Mouse (Mus musculus) MEL (cell line): ENCODE measurements around the gene Cap1.

Experiments used
- CTCF ChIP-seq, 3 experiments: IDR thresholded peaks in 2 of 3; conservative IDR thresholded peaks in 1 of 3; 2 replicates each; pipeline ENCODE4 v1.5.1; 2011 to 2012; ENCODE audit warnings: low read length in 3 of 3, low read depth in 2 of 3, mild to moderate bottlenecking in 2 of 3, improper control_type of control experiment in 1 of 3, inconsistent platforms in 1 of 3, mixed read lengths in 1 of 3, moderate library complexity in 1 of 3; ENCODE audit not compliant: control insufficient read depth in 1 of 3, insufficient read depth in 1 of 3, poor library complexity in 1 of 3, severe bottlenecking in 1 of 3
- KAT2A ChIP-seq: conservative IDR thresholded peaks from 2 replicates; pipeline ENCODE4 v1.6.1; 2012; ENCODE audit warnings: low read depth, low read length, improper control_type of control experiment, inconsistent platforms
- MAZ ChIP-seq: IDR thresholded peaks from 2 replicates; pipeline ENCODE4 v1.6.1; 2012; ENCODE audit warnings: low read depth, mild to moderate bottlenecking, inconsistent platforms, low read length, improper control_type of control experiment
- POLR2A ChIP-seq, 2 experiments: IDR thresholded peaks; 2 replicates each; pipeline ENCODE4 v1.6.1; 2011 to 2012; ENCODE audit warnings: low read length in 2 of 2, mild to moderate bottlenecking in 2 of 2, control low read depth in 1 of 2, improper control_type of control experiment in 1 of 2, low read depth in 1 of 2, moderate library complexity in 1 of 2; ENCODE audit not compliant: control insufficient read depth in 1 of 2, insufficient read depth in 1 of 2, poor library complexity in 1 of 2
- SMC3 ChIP-seq: IDR thresholded peaks from 2 replicates; pipeline ENCODE4 v1.6.1; 2011; ENCODE audit warnings: low read depth, low read length, improper control_type of control experiment
- ZKSCAN1 ChIP-seq: IDR thresholded peaks from 2 replicates; pipeline ENCODE4 v1.6.1; 2012; ENCODE audit warnings: low read depth, mild to moderate bottlenecking, inconsistent platforms, low read length, improper control_type of control experiment, moderate library complexity

GRCm38 (mm10) chr4:122870027-122870426, 15.8 kb downstream of the Cap1 start:
- TF ChIP-seq POLR2A (IDR thresholded peaks at IDR 0.05; ENCODE audit: control insufficient read depth in 1 of 2, insufficient read depth in 1 of 2, low read depth in 1 of 2, low read length in 2 of 2, poor library complexity in 1 of 2) (no peak), CTCF (IDR thresholded peaks at IDR 0.05 in 2 of 3, conservative IDR thresholded peaks at IDR 0.05 in 1 of 3; ENCODE audit: control insufficient read depth in 1 of 3, insufficient read depth in 1 of 3, low read depth in 2 of 3, low read length in 3 of 3, poor library complexity in 1 of 3, severe bottlenecking in 1 of 3) (peak; percentile 39 to 64 (median 63)), KAT2A (no peak), SMC3 (peak; percentile 67), MAZ (no peak), ZKSCAN1 (no peak)
